Mouse (Mus musculus): ENCODE measurements around the gene Alyref. TPM values are rescaled to one million over a fixed set of nuclear protein-coding genes. Genes with fewer than 3 reads are reported as not detected.
A peak's percentile ranks its signal among the peaks of the same experiment; 100 is the strongest.

The Alyref gene
- polyA plus RNA-seq, 1 experiment from 2014 or later = 219 TPM

GRCm38 (mm10) chr11:120631726-120632448, 33.7 kb upstream of the Alyref start:
- H3K27ac ChIP-seq (replicated peaks) = peak overlapping the region; percentile 88; the same call in 1 of the 2 replicates
- 70% methylated on average over 4 of the region's 4 CpGs for WGBS

GRCm38 (mm10) chr11:120630881-120631725, 32.9 kb upstream of the Alyref start:
- Histone ChIP-seq H3K4me3 (replicated peaks) (peak overlapping the region; percentile 96), H3K4me2 (peak overlapping the region; percentile 85), H3K4me1 (peaks cover 50% of the 10 kb centered on the region), H3K9ac (replicated peaks) (peak overlapping the region; percentile 87; the same call in 1 of the 2 replicates), H3K9me3 (replicated peaks) (no peaks in the 10 kb centered on the region), H3K27me3 (replicated peaks) (no peaks in the 10 kb centered on the region), H3K36me3 (peaks cover 18% of the 10 kb centered on the region), H3K27ac (replicated peaks) (peak overlapping the region; percentile 6; the same call in 1 of the 2 replicates)
- WGBS = 44% methylated on average over 7 of the region's 7 CpGs
- no peak for ATAC-seq (ENCODE audit: low FRiP score)

More at GRCm38 (mm10) chr11:120631726-120632448, 33.7 kb upstream of the Alyref start:
- Histone ChIP-seq H3K4me2 (peak overlapping the region; percentile 85), H3K4me1 (peaks cover 46% of the 10 kb centered on the region), H3K9ac (replicated peaks) (peak overlapping the region; percentile 87), H3K9me3 (replicated peaks) (no peaks in the 10 kb centered on the region), H3K36me3 (peaks cover 17% of the 10 kb centered on the region), H3K27me3 (replicated peaks) (no peaks in the 10 kb centered on the region), H3K4me3 (replicated peaks) (peak overlapping the region; percentile 96)
- ATAC-seq (ENCODE audit: low FRiP score) = no peak

- 0 out of 2 replicates have a peak overlapping the region, but pooled peaks have one; percentile 2 for H3K27ac ChIP-seq (replicated peaks)
- no peak for ATAC-seq (ENCODE audit: low FRiP score)
- H3K4me2 ChIP-seq = peak overlapping the region; percentile 85
- H3K36me3 ChIP-seq = peaks cover 18% of the 10 kb centered on the region
- H3K9ac ChIP-seq (replicated peaks) = no peak overlapping the region
- no peaks in the 10 kb centered on the region for H3K9me3 ChIP-seq (replicated peaks)
- 0 out of 2 replicates have a peak overlapping the region, but pooled peaks have one; percentile 1 for H3K4me3 ChIP-seq (replicated peaks)
- H3K27me3 ChIP-seq (replicated peaks) = no peaks in the 10 kb centered on the region
- 56% methylated on average over 5 of the region's 5 CpGs for WGBS
- peaks cover 56% of the 10 kb centered on the region for H3K4me1 ChIP-seq
Observed at GRCm38 (mm10) chr11:120630401-120630871, 32.3 kb upstream of the Alyref start.

GRCm38 (mm10) chr11:120629911-120630310, 31.7 kb upstream of the Alyref start:
- ATAC-seq (ENCODE audit: low FRiP score) = no peak
- peaks cover 61% of the 10 kb centered on the region for H3K4me1 ChIP-seq
- H3K27ac ChIP-seq (replicated peaks) = 0 out of 2 replicates have a peak overlapping the region, but pooled peaks have one; percentile 2
- no peaks in the 10 kb centered on the region for H3K9me3 ChIP-seq (replicated peaks)
- H3K27me3 ChIP-seq (replicated peaks) = no peaks in the 10 kb centered on the region
- WGBS = 54% methylated on average over 7 of the region's 7 CpGs
- peak overlapping the region; percentile 85 for H3K4me2 ChIP-seq
- H3K4me3 ChIP-seq (replicated peaks) = no peak overlapping the region
- H3K9ac ChIP-seq (replicated peaks) = no peak overlapping the region
- peaks cover 18% of the 10 kb centered on the region for H3K36me3 ChIP-seq

- H3K4me2 ChIP-seq = peak overlapping the region; percentile 11
- H3K27me3 ChIP-seq (replicated peaks) = no peaks in the 10 kb centered on the region
- H3K36me3 ChIP-seq = peaks cover 18% of the 10 kb centered on the region
- H3K27ac ChIP-seq (replicated peaks) = no peak overlapping the region
- 74% methylated on average over 23 of the region's 23 CpGs for WGBS
- H3K4me1 ChIP-seq = peaks cover 60% of the 10 kb centered on the region
- no peak for ATAC-seq (ENCODE audit: low FRiP score)
- no peak overlapping the region for H3K9ac ChIP-seq (replicated peaks)
- no peak overlapping the region for H3K4me3 ChIP-seq (replicated peaks)
- H3K9me3 ChIP-seq (replicated peaks) = no peaks in the 10 kb centered on the region
Observed at GRCm38 (mm10) chr11:120629341-120629730, 31.2 kb upstream of the Alyref start.

GRCm38 (mm10) chr11:120628601-120629340, 30.6 kb upstream of the Alyref start:
- peak overlapping the region; percentile 11; the same call in 1 of the 2 replicates for H3K4me2 ChIP-seq
- H3K4me1 ChIP-seq = peaks cover 61% of the 10 kb centered on the region
- H3K36me3 ChIP-seq = peaks cover 18% of the 10 kb centered on the region
- H3K4me3 ChIP-seq (replicated peaks) = no peak overlapping the region
- no peak for ATAC-seq (ENCODE audit: low FRiP score)
- no peaks in the 10 kb centered on the region for H3K9me3 ChIP-seq (replicated peaks)
- no peak overlapping the region for H3K9ac ChIP-seq (replicated peaks)
- H3K27me3 ChIP-seq (replicated peaks) = no peaks in the 10 kb centered on the region
- 96% methylated on average over 23 of the region's 23 CpGs for WGBS
- no peak overlapping the region for H3K27ac ChIP-seq (replicated peaks)

GRCm38 (mm10) chr11:120627468-120628300, 29.5 kb upstream of the Alyref start:
- no peaks in the 10 kb centered on the region for H3K9me3 ChIP-seq (replicated peaks)
- no peaks in the 10 kb centered on the region for H3K27me3 ChIP-seq (replicated peaks)
- WGBS = 79% methylated on average over 22 of the region's 22 CpGs
- no peak for ATAC-seq (ENCODE audit: low FRiP score)
- peaks cover 24% of the 10 kb centered on the region for H3K36me3 ChIP-seq
- no peak overlapping the region for H3K4me3 ChIP-seq (replicated peaks)
- H3K9ac ChIP-seq (replicated peaks) = no peak overlapping the region
- H3K4me2 ChIP-seq = no peak overlapping the region
- H3K4me1 ChIP-seq = peaks cover 64% of the 10 kb centered on the region
- H3K27ac ChIP-seq (replicated peaks) = no peak overlapping the region

- H3K4me1 ChIP-seq = peaks cover 57% of the 10 kb centered on the region
- no peaks in the 10 kb centered on the region for H3K27me3 ChIP-seq (replicated peaks)
- no peak overlapping the region for H3K4me3 ChIP-seq (replicated peaks)
- peaks cover 30% of the 10 kb centered on the region for H3K36me3 ChIP-seq
- H3K4me2 ChIP-seq = no peak overlapping the region
- WGBS = 93% methylated on average over 11 of the region's 11 CpGs
- H3K9me3 ChIP-seq (replicated peaks) = no peaks in the 10 kb centered on the region
- no peak overlapping the region for H3K27ac ChIP-seq (replicated peaks)
- no peak for ATAC-seq (ENCODE audit: low FRiP score)
- H3K9ac ChIP-seq (replicated peaks) = no peak overlapping the region
Observed at GRCm38 (mm10) chr11:120626785-120627467, 28.8 kb upstream of the Alyref start.

GRCm38 (mm10) chr11:120625152-120625775, 27.1 kb upstream of the Alyref start, which contains the start of gene Sirt7:
Sirt7 (minus strand) TSS chr11:120625240.
- Histone ChIP-seq H3K4me1 (peaks cover 40% of the 10 kb centered on the region), H3K9ac (replicated peaks) (peak within 1 kb of the TSS; percentile 65), H3K27ac (replicated peaks) (peak within 1 kb of the TSS; percentile 84), H3K9me3 (replicated peaks) (no peaks in the 10 kb centered on the region), H3K4me3 (replicated peaks) (peak within 1 kb of the TSS; percentile 72), H3K27me3 (replicated peaks) (no peaks in the 10 kb centered on the region), H3K4me2 (peak within 1 kb of the TSS; percentile 94), H3K36me3 (peaks cover 46% of the 10 kb centered on the region)
- WGBS = 18% methylated on average over 5 of the region's 5 CpGs
- peak; percentile 43 for ATAC-seq (ENCODE audit: low FRiP score)

- H3K27ac ChIP-seq (replicated peaks) = peak overlapping the region; percentile 84
- peaks cover 52% of the 10 kb centered on the region for H3K36me3 ChIP-seq
- ATAC-seq (ENCODE audit: low FRiP score) = peak; percentile 87
- H3K27me3 ChIP-seq (replicated peaks) = no peaks in the 10 kb centered on the region
- H3K9me3 ChIP-seq (replicated peaks) = no peaks in the 10 kb centered on the region
- under 1% methylated on average over 53 of the region's 53 CpGs for WGBS
- H3K4me2 ChIP-seq = peak overlapping the region; percentile 94
- H3K9ac ChIP-seq (replicated peaks) = peak overlapping the region; percentile 65
- H3K4me3 ChIP-seq (replicated peaks) = peak overlapping the region; percentile 72
- peaks cover 34% of the 10 kb centered on the region for H3K4me1 ChIP-seq
Observed at GRCm38 (mm10) chr11:120624680-120625111, 26.5 kb upstream of the Alyref start.
